Mouse (Mus musculus) liver, embryonic 12.5 days (tissue): ENCODE measurements around the gene Cdr2l. TPM values are rescaled to one million over a fixed set of nuclear protein-coding genes. Genes with fewer than 3 reads are reported as not detected.
"Not testable (repeated sequence)": the region's sequence is repeated elsewhere in the genome, so short reads cannot be mapped to it uniquely, and the experiment has no call there.

ENCODE experiments used
- ATAC-seq: fragments of 200-750 bp; cut with Nextera tagmentation; 2 replicates; pipeline ENCODE4 v1.8.0; 2017; ENCODE audit warnings: moderate number of reproducible peaks, mild to moderate bottlenecking, moderate library complexity
- H3K27ac ChIP-seq: fragments of 300-500 bp; sonication (generic); 2 replicates; pipeline ENCODE4 v1.5.1; 2016; ENCODE audit warnings: mild to moderate bottlenecking
- H3K27me3 ChIP-seq: fragments of 300-500 bp; sonication (generic); replicated peaks from 2 replicates; pipeline ENCODE4 v1.6.1; 2016; ENCODE audit warnings: mild to moderate bottlenecking, moderate library complexity
- H3K36me3 ChIP-seq: fragments of 300-500 bp; sonication (generic); 2 replicates; pipeline ENCODE4 v1.6.1; 2016; ENCODE audit warnings: mild to moderate bottlenecking, moderate library complexity
- H3K4me1 ChIP-seq: fragments of 300-500 bp; sonication (generic); 2 replicates; pipeline ENCODE4 v1.6.1; 2016
- H3K4me2 ChIP-seq: fragments of 300-500 bp; sonication (generic); 2 replicates; pipeline ENCODE4 v1.6.1; 2016; ENCODE audit warnings: mild to moderate bottlenecking, moderate library complexity
- H3K4me3 ChIP-seq: fragments of 300-500 bp; sonication (generic); 2 replicates; pipeline ENCODE4 v1.5.1; 2016; ENCODE audit warnings: mild to moderate bottlenecking, moderate library complexity
- H3K9ac ChIP-seq: fragments of 300-500 bp; sonication (generic); 2 replicates; pipeline ENCODE4 v1.6.1; 2016; ENCODE audit warnings: mild to moderate bottlenecking, moderate library complexity
- H3K9me3 ChIP-seq: fragments of 300-500 bp; sonication (generic); replicated peaks from 2 replicates; pipeline ENCODE4 v1.6.1; 2016; ENCODE audit warnings: mild to moderate bottlenecking, moderate library complexity
- WGBS: fragments of 180-500 bp; shearing (Covaris S2); methylation state at CpG from one replicate; pipeline ENCODE4 v1.1.7; 2016; ENCODE audit not compliant: insufficient replicate concordance; 5-methylcytosine and 5-hydroxymethylcytosine counted together
- polyA plus RNA-seq: library from polyadenylated mRNA; unstranded; fragments of >200 nt; fragmentation: Nextera tagmentation; extraction: Ambion mirVana; gene quantifications from 2 replicates; pipeline ENCODE4 v1.2.1, GENCODE M21; 2016

The Cdr2l gene
- polyA plus RNA-seq, 1 experiment from 2014 or later = 4.2 TPM

GRCm38 (mm10) chr11:115372737-115373136 is 9.0 kb upstream of the Cdr2l start:
- no peak overlapping the region for H3K4me3 ChIP-seq
- H3K4me1 ChIP-seq = peaks cover 3% of the 10 kb centered on the region; the same call in 1 of the 2 replicates
- H3K27me3 ChIP-seq = peaks cover 95% of the 10 kb centered on the region
- H3K27ac ChIP-seq = no peak overlapping the region
- no peak overlapping the region for H3K4me2 ChIP-seq
- ATAC-seq = no peak
- no peak overlapping the region for H3K9ac ChIP-seq
- H3K36me3 ChIP-seq = no peaks in the 10 kb centered on the region
- WGBS = 18% methylated on average over 2 of the region's 2 CpGs
- H3K9me3 ChIP-seq = no peaks in the 10 kb centered on the region

GRCm38 (mm10) chr11:115373805-115374694 is 7.7 kb upstream of the Cdr2l start:
- Histone ChIP-seq H3K4me1 (0 out of 2 replicates have a peak, but pooled peaks cover 3% of the 10 kb centered on the region), H3K36me3 (no peaks in the 10 kb centered on the region), H3K9me3 (no peaks in the 10 kb centered on the region), H3K9ac (no peak overlapping the region), H3K4me3 (peak overlapping the region; percentile 22), H3K27me3 (peaks cover 90% of the 10 kb centered on the region), H3K27ac (no peak overlapping the region), H3K4me2 (peak overlapping the region; percentile 56)
- no peak for ATAC-seq
- WGBS = 3% methylated on average over 30 of the region's 30 CpGs

GRCm38 (mm10) chr11:115374695-115375425 is 6.9 kb upstream of the Cdr2l start:
- Histone ChIP-seq H3K4me3 (no peak overlapping the region), H3K36me3 (no peaks in the 10 kb centered on the region), H3K4me2 (peak overlapping the region; percentile 56; the same call in 1 of the 2 replicates), H3K9ac (no peak overlapping the region), H3K27me3 (peaks cover 88% of the 10 kb centered on the region), H3K27ac (no peak overlapping the region), H3K4me1 (0 out of 2 replicates have a peak, but pooled peaks cover 3% of the 10 kb centered on the region), H3K9me3 (no peaks in the 10 kb centered on the region)
- no peak for ATAC-seq
- 51% methylated on average over 12 of the region's 12 CpGs for WGBS

- Histone ChIP-seq H3K27ac (no peak overlapping the region), H3K36me3 (no peaks in the 10 kb centered on the region), H3K27me3 (peaks cover 89% of the 10 kb centered on the region), H3K9me3 (no peaks in the 10 kb centered on the region), H3K4me2 (no peak overlapping the region), H3K4me1 (0 out of 2 replicates have a peak, but pooled peaks cover 3% of the 10 kb centered on the region), H3K4me3 (no peak overlapping the region), H3K9ac (no peak overlapping the region)
- 55% methylated on average over 7 of the region's 7 CpGs for WGBS
- no peak for ATAC-seq
These were observed 5.0 kb upstream of the Cdr2l start for GRCm38 (mm10) chr11:115376722-115377121.

GRCm38 (mm10) chr11:115377254-115377653 is 4.5 kb upstream of the Cdr2l start:
- no peak overlapping the region for H3K9ac ChIP-seq
- ATAC-seq = no peak
- H3K36me3 ChIP-seq = no peaks in the 10 kb centered on the region
- H3K27ac ChIP-seq = no peak overlapping the region
- WGBS = 72% methylated on average over 4 of the region's 4 CpGs
- H3K4me2 ChIP-seq = no peak overlapping the region
- H3K4me3 ChIP-seq = no peak overlapping the region
- H3K27me3 ChIP-seq = peaks cover 89% of the 10 kb centered on the region
- H3K9me3 ChIP-seq = no peaks in the 10 kb centered on the region
- H3K4me1 ChIP-seq = 0 out of 2 replicates have a peak, but pooled peaks cover 3% of the 10 kb centered on the region

GRCm38 (mm10) chr11:115377854-115378253 is 3.9 kb upstream of the Cdr2l start:
- Histone ChIP-seq H3K36me3 (no peaks in the 10 kb centered on the region), H3K4me2 (no peak overlapping the region), H3K9ac (no peak overlapping the region), H3K9me3 (no peaks in the 10 kb centered on the region), H3K27ac (no peak overlapping the region), H3K4me3 (no peak overlapping the region), H3K27me3 (peaks cover 89% of the 10 kb centered on the region), H3K4me1 (0 out of 2 replicates have a peak, but pooled peaks cover 3% of the 10 kb centered on the region)
- 66% methylated on average over 7 of the region's 7 CpGs for WGBS
- no peak for ATAC-seq

- H3K9ac ChIP-seq = no peak overlapping the region
- no peak for ATAC-seq
- 37% methylated on average over 9 of the region's 9 CpGs for WGBS
- H3K27ac ChIP-seq = no peak overlapping the region
- no peaks in the 10 kb centered on the region for H3K4me1 ChIP-seq
- peaks cover 89% of the 10 kb centered on the region for H3K27me3 ChIP-seq
- peak overlapping the region; percentile 61; the same call in 1 of the 2 replicates for H3K4me3 ChIP-seq
- no peaks in the 10 kb centered on the region for H3K9me3 ChIP-seq
- no peaks in the 10 kb centered on the region for H3K36me3 ChIP-seq
- peak overlapping the region; percentile 75 for H3K4me2 ChIP-seq
These were observed 440 bp upstream of the Cdr2l start for GRCm38 (mm10) chr11:115381276-115381675.

GRCm38 (mm10) chr11:115382891-115383290 is 1.2 kb downstream of the Cdr2l start:
- ATAC-seq = no peak
- Histone ChIP-seq H3K27me3 (peaks cover 81% of the 10 kb centered on the region), H3K9ac (no peak overlapping the region), H3K36me3 (no peaks in the 10 kb centered on the region), H3K4me1 (no peaks in the 10 kb centered on the region), H3K4me3 (peak overlapping the region; percentile 61), H3K27ac (no peak overlapping the region), H3K4me2 (peak overlapping the region; percentile 75), H3K9me3 (no peaks in the 10 kb centered on the region)
- 29% methylated on average over 5 of the region's 5 CpGs for WGBS

GRCm38 (mm10) chr11:115383701-115384474 is 2.2 kb downstream of the Cdr2l start:
- 50% methylated on average over 16 of the region's 16 CpGs for WGBS
- Histone ChIP-seq H3K4me3 (no peak overlapping the region), H3K27me3 (peaks cover 74% of the 10 kb centered on the region)

GRCm38 (mm10) chr11:115384587-115384986 is 2.9 kb downstream of the Cdr2l start:
- H3K9me3 ChIP-seq = no peaks in the 10 kb centered on the region
- no peak overlapping the region for H3K4me2 ChIP-seq
- peak overlapping the region; percentile 33; the same call in 1 of the 2 replicates for H3K27ac ChIP-seq
- no peak overlapping the region for H3K4me3 ChIP-seq
- 70% methylated on average over 5 of the region's 5 CpGs for WGBS
- H3K27me3 ChIP-seq = peaks cover 71% of the 10 kb centered on the region
- H3K4me1 ChIP-seq = no peaks in the 10 kb centered on the region
- no peak for ATAC-seq
- no peak overlapping the region for H3K9ac ChIP-seq
- no peaks in the 10 kb centered on the region for H3K36me3 ChIP-seq

More at GRCm38 (mm10) chr11:115383701-115384474, 2.2 kb downstream of the Cdr2l start:
- Histone ChIP-seq H3K9me3 (no peaks in the 10 kb centered on the region), H3K27ac (peak overlapping the region; percentile 33; the same call in 1 of the 2 replicates), H3K9ac (no peak overlapping the region), H3K4me2 (no peak overlapping the region), H3K36me3 (no peaks in the 10 kb centered on the region), H3K4me1 (no peaks in the 10 kb centered on the region)
- no peak for ATAC-seq

- ATAC-seq, H3K4me3 ChIP-seq, H3K4me1 ChIP-seq, H3K9ac ChIP-seq, H3K27ac ChIP-seq, H3K4me2 ChIP-seq, H3K36me3 ChIP-seq, H3K9me3 ChIP-seq: not testable (repeated sequence)
- WGBS = 65% methylated on average over 3 of the region's 3 CpGs
- peaks cover 57% of the 10 kb centered on the region for H3K27me3 ChIP-seq
These were observed 5.1 kb downstream of the Cdr2l start for GRCm38 (mm10) chr11:115386859-115387258.
